Mouse (Mus musculus): Measurements from ENCODE around the gene Tll2. TPM values are rescaled to one million over a fixed set of nuclear protein-coding genes. Genes with fewer than 3 reads are reported as not detected.

Gene Tll2
- total RNA-seq, 2 experiments from 2014 or later = 0.11 to 0.53 TPM

DNA sequence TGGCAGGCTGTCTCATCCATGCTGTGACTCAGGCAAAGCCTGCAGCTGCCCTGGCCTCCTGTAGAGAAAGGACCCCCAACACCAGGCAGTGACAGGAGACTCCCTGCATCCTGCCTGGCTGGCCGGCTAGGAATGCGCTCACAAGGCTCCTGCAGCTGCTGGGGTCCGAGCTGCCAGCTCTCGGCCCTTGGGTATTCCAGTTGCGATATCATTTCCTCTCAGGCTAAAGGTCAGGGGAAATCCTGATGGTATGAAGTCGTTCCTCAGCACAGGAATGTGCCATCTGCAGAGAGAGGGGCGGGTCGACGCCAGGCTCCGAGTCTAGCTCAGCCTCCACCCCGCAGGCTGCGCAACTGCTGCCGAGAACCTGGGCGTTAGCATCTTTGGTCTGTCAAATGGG is 46.2 kb downstream of the Tll2 start:
- DNase-seq (ENCODE audit: low spot score in 2 of 2) = no peak

DNA sequence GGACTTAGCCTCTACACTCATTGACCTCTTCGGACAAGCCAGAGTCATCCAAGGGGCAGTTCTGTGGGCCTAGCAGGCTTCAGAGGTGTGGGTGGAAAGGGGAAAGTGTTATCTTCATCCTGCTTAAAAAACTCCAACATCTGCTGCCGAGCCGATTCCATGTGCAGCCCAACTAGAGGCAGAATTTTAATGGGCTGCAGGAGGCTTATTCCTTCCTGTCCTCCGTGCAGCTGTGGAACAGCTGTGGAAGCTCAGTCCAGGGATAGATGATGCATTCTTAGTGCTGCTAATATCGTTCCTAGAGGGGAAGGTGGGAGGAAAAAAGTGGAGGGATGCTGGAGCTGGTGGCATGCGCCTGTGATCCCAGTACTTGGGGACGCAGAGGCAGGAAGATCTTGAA is 52.0 kb downstream of the Tll2 start:
- DNase-seq (ENCODE audit: low spot score in 2 of 2) = no peak

DNA sequence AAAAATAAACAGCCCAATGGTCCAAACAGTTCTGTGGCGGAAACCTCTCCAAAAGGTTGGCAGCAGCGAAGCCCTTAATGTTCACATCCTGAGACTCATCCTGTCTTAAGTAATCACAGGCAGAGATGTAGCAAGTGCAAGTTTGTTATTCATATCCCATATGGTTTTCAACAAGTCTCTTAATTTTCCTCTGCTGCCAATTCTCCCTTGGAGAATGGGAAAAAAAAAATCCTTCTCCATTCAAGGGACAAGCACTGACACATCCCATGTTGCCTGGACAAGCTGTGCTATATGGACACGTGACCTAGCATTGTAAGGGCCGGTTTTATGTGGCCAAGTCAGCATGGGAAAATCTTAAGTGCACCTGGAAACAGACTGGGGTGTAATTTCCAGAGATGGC is 54.2 kb downstream of the Tll2 start:
- no peak for DNase-seq (ENCODE audit: low spot score in 2 of 2)

GRCm38 (mm10) chr19:41152016-41152370 is 54.6 kb downstream of the Tll2 start:
- no peak for DNase-seq (ENCODE audit: low spot score in 2 of 2)

DNA sequence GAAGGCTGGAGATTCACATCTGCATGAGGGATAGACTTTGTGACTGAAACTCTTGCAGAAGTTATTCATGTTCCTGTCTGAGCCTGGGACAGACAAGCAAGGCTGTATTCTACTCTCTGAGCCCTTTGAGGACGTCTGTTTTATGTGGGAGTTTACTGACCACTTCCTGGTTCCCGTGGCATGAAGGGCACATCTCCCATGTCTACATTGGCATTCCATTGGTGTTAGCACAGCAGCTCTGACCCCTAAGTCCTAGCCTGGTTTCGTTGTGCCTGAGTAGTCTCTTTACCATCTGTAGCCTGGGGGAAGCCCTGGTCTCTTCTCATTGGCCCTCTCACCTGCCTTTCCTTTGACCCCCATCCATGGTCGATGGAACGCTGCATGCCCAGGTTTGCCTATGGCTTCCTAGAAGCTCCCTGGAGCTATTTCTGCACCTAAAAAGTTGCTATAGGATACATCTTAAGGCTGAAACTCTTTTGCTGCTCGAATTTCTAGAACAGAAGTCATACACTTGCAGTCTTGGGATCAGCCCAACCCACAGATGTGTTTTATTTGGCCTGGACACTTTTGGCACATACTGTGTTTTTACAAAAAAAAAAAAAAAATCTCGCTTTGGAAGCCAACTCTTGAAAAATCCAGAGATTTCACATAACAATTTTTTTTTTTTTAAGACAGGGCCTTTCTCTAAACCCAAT is 55.2 kb downstream of the Tll2 start:
- DNase-seq (ENCODE audit: low spot score in 2 of 2) = no peak

- no peak for DNase-seq (ENCODE audit: low spot score in 2 of 2)
Measured at GRCm38 (mm10) chr19:41140961-41141360, 65.7 kb downstream of the Tll2 start.

- no peak for DNase-seq (ENCODE audit: low spot score in 2 of 2)
Measured at GRCm38 (mm10) chr19:41139629-41140028, 67.0 kb downstream of the Tll2 start.

- no peak for DNase-seq (ENCODE audit: low spot score in 2 of 2)
Measured at GRCm38 (mm10) chr19:41123009-41123408, 83.6 kb downstream of the Tll2 start.

- no peak for DNase-seq (ENCODE audit: low spot score in 2 of 2)
Measured at GRCm38 (mm10) chr19:41119924-41120323, 86.7 kb downstream of the Tll2 start.

DNA sequence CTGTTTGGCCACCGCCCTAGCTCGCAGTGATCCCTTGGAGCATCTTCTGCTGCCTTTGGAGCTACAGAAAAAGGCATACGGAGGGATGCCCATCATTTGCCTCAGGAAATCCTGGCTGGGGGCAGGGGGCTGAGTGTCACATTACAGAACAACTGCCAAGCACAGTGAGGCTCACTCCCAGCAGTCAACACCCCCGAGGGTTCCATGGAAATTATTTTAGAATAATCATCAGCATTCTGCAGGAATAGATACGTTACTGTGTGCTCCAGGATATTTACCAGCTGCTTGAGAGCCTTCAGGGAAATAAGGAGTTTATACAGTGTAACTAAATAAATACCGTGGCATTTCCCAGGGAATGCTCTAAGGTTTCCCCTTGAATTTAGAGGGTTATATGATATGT is 88.3 kb downstream of the Tll2 start:
- no peak for DNase-seq (ENCODE audit: low spot score in 2 of 2)

GRCm38 (mm10) chr19:41117334-41117733 is 89.3 kb downstream of the Tll2 start:
- no peak for DNase-seq (ENCODE audit: low spot score in 2 of 2)

- DNase-seq (ENCODE audit: low spot score in 2 of 2) = no peak
Measured at GRCm38 (mm10) chr19:41114611-41115010, 92.0 kb downstream of the Tll2 start.

GRCm38 (mm10) chr19:41113911-41114531 is 92.6 kb downstream of the Tll2 start:
- no peak for DNase-seq (ENCODE audit: low spot score in 2 of 2)

DNA sequence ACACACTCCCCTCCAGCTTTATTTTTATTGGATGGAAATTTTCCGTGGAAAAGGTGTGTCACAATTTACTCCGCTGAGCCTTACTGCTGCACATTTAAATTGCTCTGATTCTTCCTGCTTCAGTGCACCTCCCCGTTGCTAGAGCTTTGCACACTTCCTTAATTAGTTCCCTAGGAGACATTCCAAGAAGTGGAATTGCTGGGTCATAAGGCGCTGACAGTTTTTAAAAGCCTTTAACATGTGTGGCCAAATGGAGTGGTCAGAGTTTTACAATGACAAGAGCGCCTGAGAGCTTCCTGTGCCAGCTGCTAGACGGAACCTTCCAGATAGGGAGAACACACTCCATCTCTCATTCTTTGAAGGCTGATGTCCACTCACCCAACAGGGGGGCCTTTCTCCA is 94.0 kb downstream of the Tll2 start:
- DNase-seq (ENCODE audit: low spot score in 2 of 2) = no peak

DNA sequence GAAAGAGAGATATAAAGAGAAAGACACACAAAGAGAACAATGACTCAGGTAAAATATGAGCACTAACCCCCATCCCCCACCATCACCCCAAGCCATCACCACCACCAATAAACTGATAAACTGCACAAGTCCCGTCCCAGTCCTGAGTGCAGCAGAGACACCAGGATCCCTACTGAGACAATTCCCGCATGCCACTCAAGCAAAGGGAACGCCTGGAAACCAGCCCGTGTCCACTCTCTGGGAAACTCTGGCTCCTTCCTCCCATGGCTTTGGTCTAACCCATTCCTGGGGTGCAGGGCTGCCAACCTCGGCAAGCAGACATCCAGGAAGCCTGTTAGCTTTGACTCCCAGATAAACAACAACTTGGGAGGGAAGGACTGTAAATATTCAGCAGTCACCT is 96.6 kb downstream of the Tll2 start:
- no peak for DNase-seq (ENCODE audit: low spot score in 2 of 2)

DNA sequence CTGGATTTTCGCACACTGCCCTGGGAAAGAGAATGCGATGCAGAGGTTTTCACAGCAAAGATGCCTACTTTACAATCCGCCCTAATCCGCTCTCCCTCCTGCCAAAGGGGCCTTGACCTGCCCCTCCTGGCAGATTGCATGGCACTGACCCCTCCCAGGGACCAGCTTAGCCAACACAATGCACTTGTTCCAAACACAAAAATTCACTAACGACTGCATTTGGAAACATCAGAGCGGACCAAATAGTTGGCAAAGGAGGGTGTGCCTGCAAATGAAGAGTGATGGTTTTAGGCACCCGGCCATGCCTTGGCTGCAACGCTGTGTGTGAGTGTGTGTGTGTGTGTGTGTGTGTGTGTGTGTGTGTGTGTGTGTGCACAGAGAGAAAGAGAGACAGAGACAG is 97.1 kb downstream of the Tll2 start:
- DNase-seq (ENCODE audit: low spot score in 2 of 2) = no peak

GRCm38 (mm10) chr19:41108666-41109065 is 98.0 kb downstream of the Tll2 start:
- no peak for DNase-seq (ENCODE audit: low spot score in 2 of 2)

- no peak for DNase-seq (ENCODE audit: low spot score in 2 of 2)
Measured at GRCm38 (mm10) chr19:41107530-41107929, 99.1 kb downstream of the Tll2 start.

DNA sequence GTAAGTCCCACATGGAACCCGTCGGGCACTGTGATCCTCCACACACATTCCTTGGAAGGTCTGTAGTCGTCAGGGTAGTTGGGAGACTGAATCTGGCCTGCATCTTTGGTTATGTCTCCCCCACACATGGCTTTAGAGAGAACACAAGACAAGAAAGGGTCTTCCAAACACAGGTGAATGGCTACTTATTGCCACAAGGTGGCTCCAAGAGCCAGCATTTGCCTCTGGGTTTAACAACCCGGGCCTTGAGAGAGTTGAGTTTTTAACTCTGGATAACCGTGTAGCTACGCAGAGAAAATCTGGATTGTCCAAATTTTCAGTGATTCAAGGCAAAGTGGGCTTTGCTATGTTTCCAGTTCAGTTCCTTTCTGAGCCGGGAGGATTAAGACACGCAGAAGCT is 101.7 kb downstream of the Tll2 start:
- no peak for DNase-seq (ENCODE audit: low spot score in 2 of 2)

DNA sequence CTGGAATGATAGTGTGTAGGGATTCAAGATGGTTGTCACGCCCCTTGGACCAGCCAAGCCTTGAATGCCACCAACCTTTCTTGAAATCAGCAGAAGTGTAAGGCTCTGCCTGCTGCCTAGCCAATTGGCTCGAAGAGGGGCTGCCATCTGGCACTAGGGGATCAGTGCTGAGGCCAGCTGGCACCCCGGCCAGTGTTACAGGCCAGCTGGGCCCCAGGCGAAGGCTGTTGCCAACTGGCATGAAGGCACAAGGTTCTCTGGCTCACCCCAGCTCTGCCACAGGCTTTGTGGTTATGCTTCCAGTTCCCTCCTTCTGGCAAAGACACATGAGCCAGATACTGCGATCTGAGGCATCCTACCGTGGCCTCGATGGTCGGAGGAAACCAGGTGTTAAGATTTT is 105.2 kb downstream of the Tll2 start:
- no peak for DNase-seq (ENCODE audit: low spot score in 2 of 2)

DNA sequence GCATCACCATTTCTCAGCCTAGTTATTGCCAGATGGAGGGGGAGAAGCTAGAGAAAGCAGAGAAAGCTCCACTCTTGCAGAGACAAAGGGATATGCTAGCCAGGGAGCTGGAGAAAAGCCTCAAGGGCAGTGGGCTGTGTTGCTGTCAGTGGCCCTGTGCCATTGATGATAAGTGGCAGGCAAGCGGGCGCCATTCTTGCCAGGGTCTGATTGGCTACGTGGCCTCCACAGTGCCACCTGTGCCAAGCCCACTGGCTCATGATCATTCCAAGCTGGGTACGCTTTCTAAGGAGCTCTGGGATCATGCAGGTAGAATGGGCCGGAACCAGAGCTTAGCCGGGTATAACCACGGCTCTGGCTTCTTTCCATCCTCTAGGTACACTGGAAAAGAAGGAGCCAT is 105.8 kb downstream of the Tll2 start:
- no peak for DNase-seq (ENCODE audit: low spot score in 2 of 2)

GRCm38 (mm10) chr19:41097038-41097437 is 109.6 kb downstream of the Tll2 start:
- DNase-seq (ENCODE audit: low spot score in 2 of 2) = no peak

GRCm38 (mm10) chr19:41091901-41092300 is 114.7 kb downstream of the Tll2 start:
- DNase-seq (ENCODE audit: low spot score in 2 of 2) = no peak
